Mouse (Mus musculus): ENCODE measurements at regions not wholly inside any gene's neighbourhood (a gene's known extent, or its start where the extent isn't known, plus 50 kb on each side); places are given as distances from the start of the nearest gene placed in this dataset.

- TF ChIP-seq CTCF (IDR thresholded peaks at IDR 0.05; ENCODE audit: control insufficient read depth, insufficient read depth, insufficient replicate concordance, low read depth, low read length) (no peak), POLR2A (IDR thresholded peaks at IDR 0.05; ENCODE audit: control insufficient read depth, low read depth, low read length) (no peak)
- H3K4me1 ChIP-seq (ENCODE audit: control insufficient read depth, insufficient read depth, low read length) = no peaks in the 10 kb centered on the region
- no peak overlapping the region for H3K4me3 ChIP-seq (ENCODE audit: control insufficient read depth, low read depth, low read length)
- H3K27me3 ChIP-seq (ENCODE audit: control insufficient read depth, insufficient read depth, low read length) = no peaks in the 10 kb centered on the region
- H3K36me3 ChIP-seq (ENCODE audit: control insufficient read depth, insufficient read depth, low read length) = no peaks in the 10 kb centered on the region
- no peak overlapping the region for H3K27ac ChIP-seq (ENCODE audit: control insufficient read depth, insufficient read depth, low read depth, low read length)
These were observed 1195.4 kb downstream of the Defb40 start for GRCm38 (mm10) chr8:17782650-17783049.

- H3K4me1 ChIP-seq (ENCODE audit: control insufficient read depth, insufficient read depth, low read length) = no peaks in the 10 kb centered on the region
- no peaks in the 10 kb centered on the region for H3K27me3 ChIP-seq (ENCODE audit: control insufficient read depth, insufficient read depth, low read length)
- no peak overlapping the region for H3K27ac ChIP-seq (ENCODE audit: control insufficient read depth, insufficient read depth, low read depth, low read length)
- TF ChIP-seq POLR2A (IDR thresholded peaks at IDR 0.05; ENCODE audit: control insufficient read depth, low read depth, low read length) = no peak
- no peak for TF ChIP-seq CTCF (IDR thresholded peaks at IDR 0.05; ENCODE audit: control insufficient read depth, insufficient read depth, insufficient replicate concordance, low read depth, low read length)
- no peak overlapping the region for H3K4me3 ChIP-seq (ENCODE audit: control insufficient read depth, low read depth, low read length)
- no peaks in the 10 kb centered on the region for H3K36me3 ChIP-seq (ENCODE audit: control insufficient read depth, insufficient read depth, low read length)
These were observed 1196.3 kb downstream of the Defb40 start for GRCm38 (mm10) chr8:17781559-17782283.

- TF ChIP-seq POLR2A (IDR thresholded peaks at IDR 0.05; ENCODE audit: control insufficient read depth, low read depth, low read length) (no peak), CTCF (IDR thresholded peaks at IDR 0.05; ENCODE audit: control insufficient read depth, insufficient read depth, insufficient replicate concordance, low read depth, low read length) (no peak)
- no peaks in the 10 kb centered on the region for H3K4me1 ChIP-seq (ENCODE audit: control insufficient read depth, insufficient read depth, low read length)
- no peak overlapping the region for H3K27ac ChIP-seq (ENCODE audit: control insufficient read depth, insufficient read depth, low read depth, low read length)
- H3K4me3 ChIP-seq (ENCODE audit: control insufficient read depth, low read depth, low read length) = no peak overlapping the region
- no peaks in the 10 kb centered on the region for H3K27me3 ChIP-seq (ENCODE audit: control insufficient read depth, insufficient read depth, low read length)
- H3K36me3 ChIP-seq (ENCODE audit: control insufficient read depth, insufficient read depth, low read length) = no peaks in the 10 kb centered on the region
These were observed 1202.6 kb downstream of the Defb40 start for GRCm38 (mm10) chr8:17775411-17775810.

DNA sequence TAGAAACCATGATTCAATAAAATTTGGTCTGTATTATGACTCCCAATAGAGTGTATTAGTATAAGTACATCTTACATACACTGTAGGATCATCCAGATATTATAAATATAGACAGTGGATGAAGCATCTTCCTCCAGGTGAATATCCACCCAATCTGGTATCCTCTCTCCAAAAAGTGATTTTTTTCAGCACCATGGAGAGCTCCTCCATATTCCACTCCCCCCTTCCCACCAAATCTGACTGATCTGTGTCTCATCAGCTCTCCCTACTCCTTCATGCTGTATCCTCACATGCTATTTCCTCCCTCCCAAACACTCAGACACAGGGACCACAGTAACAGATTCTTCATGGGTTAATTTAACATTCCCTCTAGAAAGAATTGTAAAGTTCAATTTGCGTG is 1204.7 kb downstream of the Defb40 start:
- Histone ChIP-seq H3K4me3 (ENCODE audit: control insufficient read depth, low read depth, low read length) (no peak overlapping the region), H3K27ac (ENCODE audit: control insufficient read depth, insufficient read depth, low read depth, low read length) (no peak overlapping the region), H3K36me3 (ENCODE audit: control insufficient read depth, insufficient read depth, low read length) (no peaks in the 10 kb centered on the region), H3K27me3 (ENCODE audit: control insufficient read depth, insufficient read depth, low read length) (no peaks in the 10 kb centered on the region), H3K4me1 (ENCODE audit: control insufficient read depth, insufficient read depth, low read length) (no peaks in the 10 kb centered on the region)
- TF ChIP-seq POLR2A (IDR thresholded peaks at IDR 0.05; ENCODE audit: control insufficient read depth, low read depth, low read length) (no peak), CTCF (IDR thresholded peaks at IDR 0.05; ENCODE audit: control insufficient read depth, insufficient read depth, insufficient replicate concordance, low read depth, low read length) (no peak)

- Histone ChIP-seq H3K27me3 (ENCODE audit: control insufficient read depth, insufficient read depth, low read length) (no peaks in the 10 kb centered on the region), H3K27ac (ENCODE audit: control insufficient read depth, insufficient read depth, low read depth, low read length) (no peak overlapping the region), H3K4me3 (ENCODE audit: control insufficient read depth, low read depth, low read length) (no peak overlapping the region), H3K36me3 (ENCODE audit: control insufficient read depth, insufficient read depth, low read length) (no peaks in the 10 kb centered on the region), H3K4me1 (ENCODE audit: control insufficient read depth, insufficient read depth, low read length) (no peaks in the 10 kb centered on the region)
- TF ChIP-seq CTCF (IDR thresholded peaks at IDR 0.05; ENCODE audit: control insufficient read depth, insufficient read depth, insufficient replicate concordance, low read depth, low read length) (no peak), POLR2A (IDR thresholded peaks at IDR 0.05; ENCODE audit: control insufficient read depth, low read depth, low read length) (no peak)
These were observed 1210.5 kb downstream of the Defb40 start for GRCm38 (mm10) chr8:17767441-17768007.

DNA sequence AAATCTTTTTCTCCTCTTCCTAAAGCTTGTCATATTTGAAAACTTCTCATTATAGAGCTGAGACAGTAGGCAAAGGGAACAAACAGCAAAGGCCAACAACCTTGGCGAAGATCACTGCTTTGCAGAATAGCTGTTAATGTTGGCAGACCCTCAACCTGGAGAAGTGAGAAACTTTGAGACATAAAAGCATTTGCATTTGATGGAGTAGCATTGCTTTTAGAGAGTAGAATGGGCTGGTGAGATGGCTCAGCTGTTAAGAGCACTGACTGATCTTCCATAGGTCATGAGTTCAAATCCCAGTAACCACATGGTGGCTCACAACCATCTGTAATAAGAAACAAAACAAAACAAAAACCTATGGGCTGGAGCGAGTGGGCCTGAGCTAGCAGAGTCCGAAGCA is 1253.4 kb downstream of the Defb40 start:
- Histone ChIP-seq H3K4me3 (ENCODE audit: control insufficient read depth, low read depth, low read length) (no peak overlapping the region), H3K27me3 (ENCODE audit: control insufficient read depth, insufficient read depth, low read length) (no peaks in the 10 kb centered on the region), H3K27ac (ENCODE audit: control insufficient read depth, insufficient read depth, low read depth, low read length) (no peak overlapping the region), H3K36me3 (ENCODE audit: control insufficient read depth, insufficient read depth, low read length) (no peaks in the 10 kb centered on the region), H3K4me1 (ENCODE audit: control insufficient read depth, insufficient read depth, low read length) (no peaks in the 10 kb centered on the region)
- TF ChIP-seq POLR2A (IDR thresholded peaks at IDR 0.05; ENCODE audit: control insufficient read depth, low read depth, low read length) (no peak), CTCF (IDR thresholded peaks at IDR 0.05; ENCODE audit: control insufficient read depth, insufficient read depth, insufficient replicate concordance, low read depth, low read length) (no peak)

GRCm38 (mm10) chr8:17709162-17709561 is 1268.9 kb downstream of the Defb40 start:
- no peaks in the 10 kb centered on the region for H3K36me3 ChIP-seq (ENCODE audit: control insufficient read depth, insufficient read depth, low read length)
- TF ChIP-seq POLR2A (IDR thresholded peaks at IDR 0.05; ENCODE audit: control insufficient read depth, low read depth, low read length) (no peak), CTCF (IDR thresholded peaks at IDR 0.05; ENCODE audit: control insufficient read depth, insufficient read depth, insufficient replicate concordance, low read depth, low read length) (no peak)
- H3K27ac ChIP-seq (ENCODE audit: control insufficient read depth, insufficient read depth, low read depth, low read length) = no peak overlapping the region
- no peaks in the 10 kb centered on the region for H3K4me1 ChIP-seq (ENCODE audit: control insufficient read depth, insufficient read depth, low read length)
- no peak overlapping the region for H3K4me3 ChIP-seq (ENCODE audit: control insufficient read depth, low read depth, low read length)
- H3K27me3 ChIP-seq (ENCODE audit: control insufficient read depth, insufficient read depth, low read length) = no peaks in the 10 kb centered on the region
